Mouse (Mus musculus): ENCODE results near the gene Bad. TPM values are rescaled to one million over a fixed set of nuclear protein-coding genes. Genes with fewer than 3 reads are reported as not detected.
A peak's percentile ranks its signal among the peaks of the same experiment; 100 is the strongest.

The Bad gene
- polyA plus RNA-seq, 1 experiment from 2014 or later, result 59.2 TPM

DNA sequence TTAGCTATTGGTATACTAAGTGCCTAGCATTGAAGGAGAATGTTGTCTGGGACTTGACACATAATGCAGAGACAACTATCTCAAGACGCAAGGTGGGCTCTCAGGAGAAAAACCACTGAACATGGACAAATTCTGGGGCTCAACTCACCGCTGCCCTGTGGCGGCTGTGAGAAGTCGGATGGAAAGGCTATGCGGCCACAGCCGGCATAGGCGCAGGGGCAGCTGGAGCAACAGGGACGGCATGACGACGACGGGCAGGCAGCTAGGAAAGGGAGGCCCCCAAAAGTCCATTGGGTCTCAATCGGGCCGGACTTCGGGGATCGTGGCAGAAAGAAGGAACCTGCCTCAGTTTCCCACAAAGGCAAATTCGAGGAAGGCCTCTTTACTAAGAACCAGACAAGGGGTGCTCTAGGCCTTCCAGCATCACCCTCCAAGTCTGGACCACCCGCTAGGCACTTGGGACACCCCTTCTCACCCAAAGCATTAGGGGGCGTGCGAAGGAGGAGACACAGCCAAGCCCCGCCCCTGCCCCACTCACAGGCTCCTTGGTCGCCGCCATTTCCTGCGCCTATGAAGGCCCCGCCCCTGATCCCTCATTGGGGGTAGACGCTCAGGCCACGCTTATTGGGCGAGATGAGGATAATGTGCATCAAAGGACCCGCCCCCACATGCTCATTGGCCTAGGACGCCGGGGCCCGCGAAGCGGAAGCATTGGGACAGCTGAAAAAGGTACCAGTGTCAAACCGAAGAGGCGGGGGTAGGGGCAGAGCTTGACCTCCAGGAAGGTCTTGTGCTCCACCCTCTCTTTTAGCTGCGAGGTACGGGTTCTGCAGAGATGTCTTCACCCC lies 50.6 kb downstream of the Bad start, which contains the start of gene Dnajc4:
TSS of gene Dnajc4 (minus strand) at position 562 of the 848 bp plus-strand sequence.
- Histone ChIP-seq H3K36me3 (ENCODE audit: control insufficient read depth, insufficient read depth) (no peaks in the 10 kb centered on the region), H3K4me3 (ENCODE audit: low read length) (peak within 1 kb of the TSS; percentile 77), H3K9me3 (replicated peaks; ENCODE audit: control insufficient read depth, low read length) (no peaks in the 10 kb centered on the region), H3K27me3 (ENCODE audit: control insufficient read depth, insufficient read depth, low read length) (no peaks in the 10 kb centered on the region), H3K27ac (ENCODE audit: low read length) (peak within 1 kb of the TSS; percentile 86), H3K4me2 (ENCODE audit: low read depth, low read length) (peak within 1 kb of the TSS; percentile 98), H3K9ac (ENCODE audit: low read length) (peak within 1 kb of the TSS; percentile 89), H3K4me1 (ENCODE audit: control insufficient read depth, insufficient read depth, low read length) (peaks cover 41% of the 10 kb centered on the region)
- peak; percentile 90 for ATAC-seq (replicated peaks; ENCODE audit: extremely low read depth, insufficient read depth, low FRiP score)
- WGBS, result 2% methylated on average over 37 of the region's 37 CpGs

DNA sequence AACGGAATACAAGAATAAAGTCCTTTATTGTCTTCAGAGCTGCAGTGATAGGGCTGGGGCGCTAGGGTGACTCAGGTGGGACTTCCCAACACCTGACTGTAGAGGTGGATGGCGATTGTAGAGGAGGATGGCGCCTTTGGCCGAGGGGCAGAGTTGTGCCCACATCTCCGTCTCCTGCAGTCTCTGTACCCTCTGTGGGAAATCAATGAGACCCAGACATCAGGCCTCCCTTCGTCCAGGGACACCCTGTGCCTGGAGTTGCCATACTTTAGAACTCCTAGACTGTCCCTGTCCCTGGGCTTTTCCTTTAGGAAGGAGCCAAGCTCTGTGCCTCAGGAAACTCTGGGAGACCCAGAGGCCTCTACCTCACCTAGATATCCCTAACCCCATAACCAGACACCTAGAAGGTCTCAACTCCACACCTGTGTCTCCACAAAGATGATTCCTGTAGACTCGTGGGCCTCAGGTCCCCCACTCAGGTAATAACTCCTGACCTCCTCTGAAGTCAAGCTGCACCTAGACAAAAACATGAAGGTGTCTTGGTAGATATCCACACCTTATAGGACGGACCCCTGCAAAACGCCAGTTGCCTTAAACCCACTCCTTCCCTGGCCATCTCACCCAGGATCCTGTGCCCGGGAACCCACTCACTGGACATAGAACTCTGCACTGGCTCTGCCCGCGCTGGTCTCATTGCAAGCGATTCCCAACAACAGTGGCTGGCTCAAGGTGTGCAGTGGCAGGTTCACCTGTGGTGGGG lies 51.5 kb downstream of the Bad start:
- H3K4me1 ChIP-seq (ENCODE audit: control insufficient read depth, insufficient read depth, low read length), result peaks cover 39% of the 10 kb centered on the region
- no peak for ATAC-seq (replicated peaks; ENCODE audit: extremely low read depth, insufficient read depth, low FRiP score)
- H3K4me2 ChIP-seq (ENCODE audit: low read depth, low read length), result peak overlapping the region; percentile 98
- H3K4me3 ChIP-seq (ENCODE audit: low read length), result peak overlapping the region; percentile 77
- no peaks in the 10 kb centered on the region for H3K9me3 ChIP-seq (replicated peaks; ENCODE audit: control insufficient read depth, low read length)
- peak overlapping the region; percentile 77 for H3K27ac ChIP-seq (ENCODE audit: low read length)
- H3K9ac ChIP-seq (ENCODE audit: low read length), result peak overlapping the region; percentile 64
- peaks cover 3% of the 10 kb centered on the region for H3K36me3 ChIP-seq (ENCODE audit: control insufficient read depth, insufficient read depth)
- H3K27me3 ChIP-seq (ENCODE audit: control insufficient read depth, insufficient read depth, low read length), result no peaks in the 10 kb centered on the region
- 65% methylated on average over 14 of the region's 14 CpGs for WGBS

DNA sequence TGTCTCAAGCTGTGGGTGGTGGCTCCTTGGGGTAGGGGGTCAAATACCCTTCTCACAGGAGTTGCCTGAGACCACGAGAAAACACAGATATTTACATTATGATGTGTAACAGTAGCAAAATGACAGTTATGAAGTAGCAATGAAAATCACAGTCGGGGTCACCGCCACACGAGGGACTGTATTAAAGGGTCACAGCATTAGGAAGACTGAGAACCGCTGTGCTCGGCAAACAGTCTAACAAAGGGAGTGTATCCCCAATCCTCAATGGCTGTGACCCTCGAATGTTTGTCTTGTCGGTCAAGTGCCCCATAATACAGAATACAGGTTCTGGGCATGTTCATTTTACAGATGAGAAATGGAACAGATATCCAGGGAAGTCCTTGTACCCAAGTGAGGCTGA lies 52.3 kb downstream of the Bad start:
- Histone ChIP-seq H3K27me3 (ENCODE audit: control insufficient read depth, insufficient read depth, low read length) (no peaks in the 10 kb centered on the region), H3K4me1 (ENCODE audit: control insufficient read depth, insufficient read depth, low read length) (peaks cover 37% of the 10 kb centered on the region), H3K36me3 (ENCODE audit: control insufficient read depth, insufficient read depth) (peaks cover 11% of the 10 kb centered on the region), H3K4me3 (ENCODE audit: low read length) (no peak overlapping the region), H3K4me2 (ENCODE audit: low read depth, low read length) (no peak overlapping the region), H3K27ac (ENCODE audit: low read length) (no peak overlapping the region), H3K9ac (ENCODE audit: low read length) (no peak overlapping the region), H3K9me3 (replicated peaks; ENCODE audit: control insufficient read depth, low read length) (no peaks in the 10 kb centered on the region)
- 86% methylated on average over 8 of the region's 8 CpGs for WGBS
- no peak for ATAC-seq (replicated peaks; ENCODE audit: extremely low read depth, insufficient read depth, low FRiP score)

DNA sequence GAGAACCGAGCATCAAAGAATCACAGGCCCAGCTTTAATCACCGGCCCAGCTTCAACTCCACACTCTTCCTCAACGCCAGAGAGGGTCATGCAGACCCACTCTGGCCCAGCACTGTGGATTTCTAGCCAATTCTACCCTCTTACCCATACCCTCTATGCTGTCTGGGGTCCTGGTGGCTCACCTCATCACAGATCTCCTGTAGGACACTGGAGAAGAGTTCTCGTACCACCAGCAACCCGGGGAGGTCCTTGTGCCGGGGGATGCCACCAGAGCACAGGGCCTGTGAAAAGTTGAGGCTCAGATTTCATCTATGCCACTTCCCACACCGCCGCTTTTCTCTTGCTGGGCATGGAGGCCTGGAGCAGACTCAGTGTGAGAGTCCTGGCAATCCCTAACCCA lies 52.8 kb downstream of the Bad start:
- H3K4me2 ChIP-seq (ENCODE audit: low read depth, low read length), result peak overlapping the region; percentile 90
- peak overlapping the region; percentile 88 for H3K9ac ChIP-seq (ENCODE audit: low read length)
- H3K9me3 ChIP-seq (replicated peaks; ENCODE audit: control insufficient read depth, low read length), result no peaks in the 10 kb centered on the region
- H3K27me3 ChIP-seq (ENCODE audit: control insufficient read depth, insufficient read depth, low read length), result no peaks in the 10 kb centered on the region
- H3K36me3 ChIP-seq (ENCODE audit: control insufficient read depth, insufficient read depth), result peaks cover 16% of the 10 kb centered on the region
- H3K4me3 ChIP-seq (ENCODE audit: low read length), result no peak overlapping the region; the same call in 1 of the 2 replicates
- H3K27ac ChIP-seq (ENCODE audit: low read length), result no peak overlapping the region
- no peak for ATAC-seq (replicated peaks; ENCODE audit: extremely low read depth, insufficient read depth, low FRiP score)
- WGBS, result 84% methylated on average over 8 of the region's 8 CpGs
- H3K4me1 ChIP-seq (ENCODE audit: control insufficient read depth, insufficient read depth, low read length), result peaks cover 37% of the 10 kb centered on the region

DNA sequence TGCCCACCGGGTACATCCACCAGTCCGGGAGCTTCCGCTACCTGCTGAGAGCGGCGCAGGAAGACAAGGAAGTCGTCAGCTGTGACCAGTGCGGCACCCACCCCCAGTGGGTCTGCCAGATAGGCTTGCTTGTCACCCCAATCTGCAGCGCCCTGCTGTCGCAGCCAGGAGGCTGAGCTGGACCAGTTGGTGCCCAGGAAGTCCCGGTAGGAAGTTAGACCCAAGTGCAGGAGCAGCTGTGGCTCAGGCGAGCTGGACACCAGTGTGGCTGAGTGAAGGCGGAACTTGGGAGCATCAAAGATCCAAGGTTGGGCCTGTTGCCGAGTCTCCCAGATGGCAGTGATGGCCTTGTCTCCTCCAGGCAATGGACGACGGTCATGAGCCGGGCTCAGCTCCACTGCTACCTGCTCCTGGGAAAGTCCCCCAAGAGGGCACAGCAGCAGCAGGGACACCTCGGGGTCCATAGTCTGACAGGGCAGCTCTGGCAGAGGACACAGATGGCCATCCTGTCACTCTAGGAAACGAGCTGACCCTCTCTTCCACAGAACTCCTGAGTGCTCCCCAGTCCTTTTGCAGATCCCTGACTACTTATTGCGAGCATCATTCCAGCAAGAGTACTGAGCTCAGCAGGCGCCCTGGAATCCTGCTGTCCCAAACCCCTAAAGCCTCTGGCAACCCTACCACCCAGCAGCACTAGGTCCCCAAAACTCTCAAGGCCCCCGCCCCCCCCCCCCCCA lies 53.8 kb downstream of the Bad start:
- Histone ChIP-seq H3K4me2 (ENCODE audit: low read depth, low read length) (peak overlapping the region; percentile 90), H3K4me3 (ENCODE audit: low read length) (peak overlapping the region; percentile 77), H3K4me1 (ENCODE audit: control insufficient read depth, insufficient read depth, low read length) (peaks cover 37% of the 10 kb centered on the region), H3K27me3 (ENCODE audit: control insufficient read depth, insufficient read depth, low read length) (no peaks in the 10 kb centered on the region), H3K9me3 (replicated peaks; ENCODE audit: control insufficient read depth, low read length) (no peaks in the 10 kb centered on the region), H3K9ac (ENCODE audit: low read length) (peak overlapping the region; percentile 88), H3K36me3 (ENCODE audit: control insufficient read depth, insufficient read depth) (peaks cover 26% of the 10 kb centered on the region), H3K27ac (ENCODE audit: low read length) (peak overlapping the region; percentile 89)
- no peak for ATAC-seq (replicated peaks; ENCODE audit: extremely low read depth, insufficient read depth, low FRiP score)
- 43% methylated on average over 21 of the region's 21 CpGs for WGBS

DNA sequence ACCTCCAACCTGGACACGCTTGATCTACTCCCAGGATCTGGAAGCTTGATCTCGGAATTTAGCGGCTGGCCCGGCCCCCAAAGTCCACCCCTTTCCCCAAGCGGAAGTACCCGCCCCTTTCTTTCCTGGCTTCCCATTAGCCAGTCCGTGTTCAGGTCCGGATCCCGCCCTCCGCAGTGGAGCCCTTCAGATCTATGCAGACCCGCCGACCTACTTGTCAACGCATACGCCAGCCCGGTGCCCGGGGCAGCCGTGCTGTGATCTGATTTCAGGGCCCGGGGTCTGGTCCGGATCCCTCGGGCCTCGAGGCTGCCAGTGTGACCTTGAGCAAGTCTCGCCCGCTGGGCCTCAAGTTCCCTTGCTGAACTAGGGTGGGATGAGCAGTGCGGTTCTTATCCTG lies 54.3 kb downstream of the Bad start, which contains the start of the genes Nudt22 and Trpt1:
TSS of gene Nudt22 (minus strand) at position 112 of the 400 bp plus-strand sequence.
TSS of gene Trpt1 (plus strand) at position 126 of the 400 bp plus-strand sequence.
- H3K4me1 ChIP-seq (ENCODE audit: control insufficient read depth, insufficient read depth, low read length), result peaks cover 37% of the 10 kb centered on the region
- H3K36me3 ChIP-seq (ENCODE audit: control insufficient read depth, insufficient read depth), result peaks cover 26% of the 10 kb centered on the region
- peak within 1 kb of the TSS; percentile 77 for H3K4me3 ChIP-seq (ENCODE audit: low read length)
- no peaks in the 10 kb centered on the region for H3K9me3 ChIP-seq (replicated peaks; ENCODE audit: control insufficient read depth, low read length)
- H3K27me3 ChIP-seq (ENCODE audit: control insufficient read depth, insufficient read depth, low read length), result no peaks in the 10 kb centered on the region
- peak within 1 kb of the TSS; percentile 90 for H3K4me2 ChIP-seq (ENCODE audit: low read depth, low read length)
- H3K9ac ChIP-seq (ENCODE audit: low read length), result peak within 1 kb of the TSS; percentile 88
- H3K27ac ChIP-seq (ENCODE audit: low read length), result peak within 1 kb of the TSS; percentile 89
- 0% methylated on average over 24 of the region's 24 CpGs for WGBS
- peak; percentile 73 for ATAC-seq (replicated peaks; ENCODE audit: extremely low read depth, insufficient read depth, low FRiP score)

DNA sequence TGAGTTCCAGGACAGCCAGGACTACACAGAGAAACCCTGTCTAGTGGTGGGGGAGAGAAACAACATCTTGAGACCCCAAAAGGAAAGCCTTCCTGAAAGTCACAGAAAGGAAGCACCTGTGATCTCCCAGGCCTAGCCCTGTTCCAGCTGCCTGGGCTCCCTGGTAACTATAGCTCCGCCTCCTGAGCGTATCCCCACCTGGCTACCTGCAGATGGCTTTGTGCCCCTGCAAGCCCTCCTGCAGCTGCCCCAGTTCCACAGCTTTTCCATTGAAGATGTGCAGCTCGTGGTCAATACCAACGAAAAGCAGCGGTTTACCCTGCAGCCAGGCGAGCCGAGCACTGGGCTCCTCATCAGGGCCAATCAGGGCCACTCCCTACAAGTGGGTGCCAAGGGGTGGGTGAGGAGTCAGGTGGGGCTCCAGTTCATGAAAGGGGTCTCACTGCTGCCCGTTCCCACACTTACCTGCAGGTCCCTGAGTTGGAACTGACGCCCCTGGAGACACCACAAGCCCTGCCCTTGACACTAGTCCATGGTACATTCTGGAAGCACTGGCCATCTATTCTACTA lies 56.1 kb downstream of the Bad start:
- no peak overlapping the region for H3K9ac ChIP-seq (ENCODE audit: low read length)
- H3K4me1 ChIP-seq (ENCODE audit: control insufficient read depth, insufficient read depth, low read length), result peaks cover 32% of the 10 kb centered on the region
- no peak overlapping the region for H3K4me3 ChIP-seq (ENCODE audit: low read length)
- WGBS, result 84% methylated on average over 9 of the region's 9 CpGs
- peaks cover 26% of the 10 kb centered on the region for H3K36me3 ChIP-seq (ENCODE audit: control insufficient read depth, insufficient read depth)
- no peak overlapping the region for H3K27ac ChIP-seq (ENCODE audit: low read length)
- no peaks in the 10 kb centered on the region for H3K9me3 ChIP-seq (replicated peaks; ENCODE audit: control insufficient read depth, low read length)
- H3K4me2 ChIP-seq (ENCODE audit: low read depth, low read length), result no peak overlapping the region
- no peak for ATAC-seq (replicated peaks; ENCODE audit: extremely low read depth, insufficient read depth, low FRiP score)
- no peaks in the 10 kb centered on the region for H3K27me3 ChIP-seq (ENCODE audit: control insufficient read depth, insufficient read depth, low read length)

DNA sequence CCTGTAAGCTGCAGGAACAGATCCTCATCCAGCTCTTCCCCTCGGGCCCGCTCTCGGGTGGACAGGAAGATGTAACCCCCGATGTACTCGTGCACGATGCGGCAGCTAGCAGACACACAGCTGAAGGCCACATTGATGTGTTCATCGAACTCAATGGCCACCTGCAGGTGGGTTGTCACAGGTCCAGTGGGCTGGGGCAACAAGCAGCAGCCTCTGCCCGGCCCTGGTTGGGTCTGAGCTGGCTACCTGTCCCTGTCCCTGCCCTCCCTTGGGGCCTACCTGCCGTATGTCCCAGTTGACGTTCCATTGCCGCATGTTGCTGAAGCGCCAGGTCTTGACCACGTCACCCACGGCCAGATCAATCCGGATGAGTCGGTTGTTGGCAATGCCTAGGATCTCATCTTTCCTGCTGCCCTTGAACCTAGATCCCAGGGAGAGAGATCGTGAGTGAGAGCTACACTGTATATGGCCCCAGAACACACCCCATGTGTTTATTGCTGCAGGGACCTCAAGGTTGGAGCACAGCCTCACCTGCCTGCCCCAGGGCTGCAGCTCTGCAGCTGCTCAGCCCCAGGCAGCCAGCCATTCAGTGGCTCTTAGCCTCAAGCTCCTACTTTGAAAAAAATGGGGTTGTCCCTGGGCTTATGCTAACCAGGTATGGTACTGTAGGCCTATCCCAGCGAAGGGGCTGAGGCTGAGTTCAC lies 57.9 kb downstream of the Bad start:
- Histone ChIP-seq H3K9me3 (replicated peaks; ENCODE audit: control insufficient read depth, low read length) (no peaks in the 10 kb centered on the region), H3K27ac (ENCODE audit: low read length) (no peak overlapping the region), H3K4me1 (ENCODE audit: control insufficient read depth, insufficient read depth, low read length) (peaks cover 25% of the 10 kb centered on the region), H3K36me3 (ENCODE audit: control insufficient read depth, insufficient read depth) (peaks cover 26% of the 10 kb centered on the region), H3K27me3 (ENCODE audit: control insufficient read depth, insufficient read depth, low read length) (no peaks in the 10 kb centered on the region), H3K4me2 (ENCODE audit: low read depth, low read length) (no peak overlapping the region), H3K9ac (ENCODE audit: low read length) (no peak overlapping the region), H3K4me3 (ENCODE audit: low read length) (no peak overlapping the region)
- ATAC-seq (replicated peaks; ENCODE audit: extremely low read depth, insufficient read depth, low FRiP score), result no peak
- 93% methylated on average over 19 of the region's 19 CpGs for WGBS
